Mouse (Mus musculus) ES-E14 (cell line): ENCODE results near the gene Aif1. TPM values are rescaled to one million over a fixed set of nuclear protein-coding genes. Genes with fewer than 3 reads are reported as not detected.

ENCODE experiments used
- DNase-seq: peaks from one replicate; pipeline ENCODE4 v3.0.0-alpha.2; 2013; ENCODE audit warnings: low read depth, low spot score
- H3K27ac ChIP-seq: 2 replicates; pipeline ENCODE4 v1.5.1; 2012; ENCODE audit warnings: low read depth, mild to moderate bottlenecking, low read length, moderate library complexity, mixed read lengths; ENCODE audit not compliant: poor library complexity, insufficient read depth, severe bottlenecking
- H3K36me3 ChIP-seq: 2 replicates; pipeline ENCODE4 v1.6.1; 2012; ENCODE audit warnings: mild to moderate bottlenecking, low read length, moderate library complexity, mixed read lengths; ENCODE audit not compliant: control insufficient read depth, poor library complexity, insufficient read depth, severe bottlenecking
- H3K4me1 ChIP-seq, 2 experiments: fragments of 150-350 bp in 1 of 2; sonication (generic) in 1 of 2; 2 replicates each; pipeline ENCODE4 v1.6.1; 2012; ENCODE audit warnings: low read length in 2 of 2, mild to moderate bottlenecking in 1 of 2, mixed read lengths in 1 of 2; ENCODE audit not compliant: control insufficient read depth in 2 of 2, insufficient read depth in 2 of 2, poor library complexity in 1 of 2
- H3K4me3 ChIP-seq, 2 experiments: fragments of 150-350 bp in 1 of 2; sonication (generic) in 1 of 2; 2 replicates each; pipeline ENCODE4 v1.5.1; 2012; ENCODE audit warnings: low read length in 2 of 2, low read depth in 1 of 2, mild to moderate bottlenecking in 1 of 2, mixed read lengths in 1 of 2; ENCODE audit not compliant: insufficient read depth in 1 of 2, poor library complexity in 1 of 2, severe bottlenecking in 1 of 2
- H3K9ac ChIP-seq: 2 replicates; pipeline ENCODE4 v1.6.1; 2012; ENCODE audit warnings: low read depth, mild to moderate bottlenecking, low read length, mixed read lengths; ENCODE audit not compliant: poor library complexity, insufficient read depth, severe bottlenecking
- H3K9me3 ChIP-seq: fragments of 150-350 bp; sonication (generic); 2 replicates; pipeline ENCODE4 v1.6.1; 2012; ENCODE audit warnings: low read depth, mild to moderate bottlenecking, low read length; ENCODE audit not compliant: control insufficient read depth, insufficient read depth
- CHD2 ChIP-seq: IDR thresholded peaks from 2 replicates; pipeline ENCODE4 v1.6.1; 2014; ENCODE audit warnings: mild to moderate bottlenecking, low read depth, low read length, inconsistent platforms
- HCFC1 ChIP-seq: IDR thresholded peaks from 2 replicates; pipeline ENCODE4 v1.6.1; 2012; ENCODE audit warnings: low read length, inconsistent platforms, borderline replicate concordance; ENCODE audit not compliant: insufficient read depth
- MAFK ChIP-seq: IDR thresholded peaks from 2 replicates; pipeline ENCODE4 v1.6.1; 2014; ENCODE audit warnings: mild to moderate bottlenecking, low read depth, low read length, inconsistent platforms; ENCODE audit not compliant: insufficient read depth
- ZC3H11A ChIP-seq: IDR thresholded peaks from 2 replicates; pipeline ENCODE4 v1.6.1; 2012; ENCODE audit warnings: low read depth, mild to moderate bottlenecking, inconsistent platforms, low read length, borderline replicate concordance
- ZNF384 ChIP-seq: IDR thresholded peaks from 2 replicates; pipeline ENCODE4 v1.6.1; 2012; ENCODE audit warnings: low read depth, low read length, inconsistent platforms
- in situ Hi-C, 2 experiments: fragments of 600-800 bp; cut with MboI; formaldehyde crosslinking; loops; one replicate each; pipeline ENCODE4 v1.15.1; 2025; ENCODE audit warnings: low sequenced_read_pairs in 2 of 2, inconsistent platforms in 1 of 2; ENCODE audit not compliant: unreplicated experiment in 2 of 2
- total RNA-seq: library from RNA; depleted of rRNA; stranded (reverse); fragments of 300-350 nt; gene quantifications from 2 replicates; pipeline ENCODE4 v1.2.3, GENCODE M21; 2012

Aif1 gene
- total RNA-seq, 1 experiment, result not detected

GRCm38 (mm10) chr17:35201787-35202186, 25.9 kb upstream of the Aif1 start, which contains the start of gene Tnf:
TSS of gene Tnf (minus strand) at chr17:35202007.
- no peak within 1 kb of the TSS for H3K4me3 ChIP-seq
- in situ Hi-C loops, result no loop called here

GRCm38 (mm10) chr17:35201128-35201527, 25.3 kb upstream of the Aif1 start:
- Histone ChIP-seq H3K9ac (no peak overlapping the region), H3K4me3 (no peak overlapping the region), H3K4me1 (no peaks in the 10 kb centered on the region), H3K9me3 (no peaks in the 10 kb centered on the region), H3K36me3 (no peaks in the 10 kb centered on the region), H3K27ac (no peak overlapping the region)
- TF ChIP-seq ZNF384 (no peak), HCFC1 (no peak), ZC3H11A (no peak)
- in situ Hi-C loops, result no loop called here
- DNase-seq, result no peak

More at GRCm38 (mm10) chr17:35201787-35202186, 25.9 kb upstream of the Aif1 start, which contains the start of gene Tnf:
- TF ChIP-seq HCFC1 (no peak), CHD2 (no peak), MAFK (no peak), ZC3H11A (no peak), ZNF384 (no peak)
- Histone ChIP-seq H3K27ac (no peak within 1 kb of the TSS), H3K9ac (no peak within 1 kb of the TSS), H3K4me1 (no peaks in the 10 kb centered on the region), H3K36me3 (no peaks in the 10 kb centered on the region), H3K9me3 (no peaks in the 10 kb centered on the region)
- no peak for DNase-seq

- Histone ChIP-seq H3K9ac (no peak overlapping the region), H3K9me3 (no peaks in the 10 kb centered on the region), H3K36me3 (no peaks in the 10 kb centered on the region), H3K4me3 (no peak overlapping the region), H3K4me1 (no peaks in the 10 kb centered on the region; a peak in 1 of 4 replicates), H3K27ac (no peak overlapping the region)
- in situ Hi-C loops, result no loop called here
- no peak for DNase-seq
- no peak for TF ChIP-seq HCFC1
Observed at GRCm38 (mm10) chr17:35200398-35200797, 24.5 kb upstream of the Aif1 start.

GRCm38 (mm10) chr17:35198946-35199345, 23.1 kb upstream of the Aif1 start:
- H3K9ac ChIP-seq, result no peak overlapping the region
- in situ Hi-C loops, result no loop called here
- no peak overlapping the region for H3K27ac ChIP-seq
- H3K9me3 ChIP-seq, result no peaks in the 10 kb centered on the region
- TF ChIP-seq ZNF384, result no peak
- TF ChIP-seq ZC3H11A, result no peak
- TF ChIP-seq MAFK, result no peak
- no peak for TF ChIP-seq HCFC1
- no peak for TF ChIP-seq CHD2
- H3K36me3 ChIP-seq, result no peaks in the 10 kb centered on the region
- no peak for DNase-seq
- no peak overlapping the region for H3K4me3 ChIP-seq
- peaks cover 0 to under 1% of the 10 kb centered on the region in 2 experiments; a peak in 2 of 4 replicates for H3K4me1 ChIP-seq

GRCm38 (mm10) chr17:35198029-35198428, 22.2 kb upstream of the Aif1 start:
- Histone ChIP-seq H3K4me1 (peaks cover 0 to 2% of the 10 kb centered on the region in 2 experiments; a peak in 2 of 4 replicates), H3K4me3 (no peak overlapping the region), H3K27ac (no peak overlapping the region), H3K36me3 (no peaks in the 10 kb centered on the region), H3K9ac (no peak overlapping the region), H3K9me3 (no peaks in the 10 kb centered on the region)
- TF ChIP-seq CHD2, result no peak
- TF ChIP-seq ZNF384, result no peak
- TF ChIP-seq MAFK, result no peak
- TF ChIP-seq ZC3H11A, result no peak
- TF ChIP-seq HCFC1, result no peak
- no peak for DNase-seq
- in situ Hi-C loops, result no loop called here
